Mouse (Mus musculus) A20 (cell line): ENCODE measurements around the gene Myo1a.

ENCODE experiments used
- DNase-seq: peaks from one replicate; pipeline ENCODE4 v3.0.0-alpha.2; 2011; ENCODE audit warnings: low read depth, low spot score

Myo1a gene

GRCm38 (mm10) chr10:127674794-127675522, 30.0 kb upstream of the Myo1a start:
- DNase-seq: peak; percentile 93

DNA sequence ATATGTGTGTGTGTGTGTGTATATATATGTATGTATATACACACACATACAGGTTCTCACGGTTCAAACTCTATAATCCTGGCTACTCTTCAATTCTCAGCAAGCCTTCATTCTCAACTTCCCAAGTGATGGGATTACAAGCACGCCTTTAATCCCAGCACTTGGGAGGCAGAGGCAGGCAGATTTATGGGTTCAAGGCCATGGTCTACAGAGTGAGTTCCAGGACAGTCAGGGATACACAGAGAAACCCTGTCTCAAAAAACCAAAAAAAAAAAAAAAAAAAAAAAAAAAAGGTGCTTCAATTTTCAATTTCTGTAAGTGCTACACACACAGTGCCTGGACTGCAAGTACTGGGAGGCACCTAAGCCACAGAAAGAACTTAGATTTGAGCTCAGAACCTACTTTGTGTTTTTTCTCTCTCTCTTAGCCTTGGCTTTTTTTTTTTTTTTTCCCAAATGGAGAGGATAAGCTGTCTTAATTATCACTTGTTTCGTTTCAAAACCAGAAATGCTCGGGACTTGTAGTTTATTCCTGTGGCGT, 29.0 kb upstream of the Myo1a start:
- peak; percentile 39 for DNase-seq

DNA sequence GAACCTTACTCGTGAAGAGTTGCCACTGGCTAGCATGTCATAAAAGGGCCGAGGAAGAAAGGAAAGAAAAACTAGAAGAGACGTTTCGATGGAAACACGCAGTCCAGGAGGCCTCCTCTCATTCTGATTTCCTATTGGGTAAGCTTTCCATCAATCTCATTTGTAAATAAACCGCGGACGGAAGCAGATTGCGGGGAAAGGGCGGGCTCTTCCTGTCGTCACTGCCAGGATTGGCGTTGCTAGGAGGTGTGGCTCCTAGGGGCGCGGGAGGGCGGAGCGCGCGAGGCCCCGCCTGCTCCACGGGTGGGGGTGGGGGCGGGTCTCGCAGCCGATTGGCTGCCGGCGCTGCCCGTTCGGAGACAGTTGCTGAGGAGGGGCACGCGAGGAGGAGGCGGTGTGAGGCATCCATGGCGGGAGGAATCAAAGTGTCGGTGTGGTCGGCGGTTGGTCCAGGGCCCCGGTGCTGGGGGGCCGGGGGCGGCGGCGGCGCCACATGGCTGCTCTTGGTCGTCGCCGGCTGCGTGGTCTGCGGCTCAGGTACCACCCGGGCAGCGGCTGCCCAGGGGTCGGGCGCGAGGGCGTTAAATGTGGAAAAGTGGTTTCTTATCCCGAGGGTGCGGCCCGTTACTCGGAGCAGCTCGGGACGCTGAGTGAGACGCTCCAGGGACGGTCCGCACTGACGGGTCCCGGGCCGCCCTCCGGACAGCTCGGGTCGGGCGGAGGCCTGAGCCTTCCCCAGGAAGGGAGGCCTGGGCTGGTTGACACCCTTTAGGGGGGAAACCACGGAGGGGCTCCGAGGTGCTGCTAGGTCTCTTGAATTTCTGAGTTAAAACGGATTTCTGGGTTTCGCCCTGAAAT, 28.1 kb upstream of the Myo1a start:
- DNase-seq: peak; percentile 99

DNA sequence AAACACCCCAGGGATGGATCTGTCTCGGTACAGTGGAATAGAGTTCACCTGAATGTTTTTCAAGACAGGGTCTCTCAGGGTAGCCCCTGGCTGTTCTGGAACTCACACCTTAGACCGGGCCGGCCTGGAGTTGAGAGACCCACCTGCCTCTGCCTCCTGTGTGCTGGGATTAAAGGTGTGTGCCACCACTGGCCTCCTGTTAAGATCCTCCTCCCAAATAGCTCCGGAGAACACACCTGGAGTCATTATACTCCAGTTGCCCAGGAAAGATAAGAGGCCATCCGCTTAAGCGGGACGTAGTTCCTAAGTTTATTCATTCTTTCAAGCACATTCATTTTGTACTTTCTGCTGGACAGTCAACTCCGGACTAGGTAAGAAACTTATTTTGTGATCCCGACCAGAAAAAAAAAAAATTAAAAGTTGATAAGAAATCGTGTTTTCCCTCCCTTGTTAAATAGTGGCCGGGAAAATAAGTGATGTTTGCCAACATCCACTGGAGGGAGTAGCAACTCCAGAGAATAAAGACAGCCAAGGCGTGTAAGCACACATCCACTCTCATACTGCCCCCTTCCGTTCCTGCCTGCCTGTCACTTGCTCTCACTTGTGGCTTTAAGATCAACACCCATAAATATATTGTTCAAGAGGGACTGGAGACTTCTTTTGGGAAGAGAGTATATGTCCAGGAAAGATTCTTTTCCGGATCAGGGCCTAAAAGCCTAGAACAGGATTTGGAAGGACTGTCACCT, 27.2 kb upstream of the Myo1a start:
- DNase-seq: peak; percentile 83

DNA sequence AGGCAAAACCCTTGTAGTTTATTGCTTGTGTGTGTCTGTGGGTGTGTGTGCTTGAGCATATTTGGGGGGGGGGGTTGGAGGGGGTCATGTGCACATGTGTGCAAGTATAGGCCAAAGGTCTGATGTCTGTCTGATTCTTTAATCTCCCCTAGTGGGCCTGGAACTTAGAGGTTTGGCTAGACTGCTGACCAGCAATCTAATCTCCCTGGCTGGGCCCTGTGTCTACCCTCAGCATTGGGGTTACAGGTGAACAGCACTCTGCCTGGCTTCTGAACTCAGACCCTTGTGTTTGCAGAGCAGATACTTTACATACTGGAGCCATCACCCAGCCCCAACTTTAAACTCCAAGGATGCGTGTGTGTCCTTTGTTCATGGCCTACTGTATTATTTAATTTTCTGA, 25.8 kb upstream of the Myo1a start:
- DNase-seq: no peak

- no peak for DNase-seq
Observed at GRCm38 (mm10) chr10:127679881-127680280, 25.1 kb upstream of the Myo1a start.

DNA sequence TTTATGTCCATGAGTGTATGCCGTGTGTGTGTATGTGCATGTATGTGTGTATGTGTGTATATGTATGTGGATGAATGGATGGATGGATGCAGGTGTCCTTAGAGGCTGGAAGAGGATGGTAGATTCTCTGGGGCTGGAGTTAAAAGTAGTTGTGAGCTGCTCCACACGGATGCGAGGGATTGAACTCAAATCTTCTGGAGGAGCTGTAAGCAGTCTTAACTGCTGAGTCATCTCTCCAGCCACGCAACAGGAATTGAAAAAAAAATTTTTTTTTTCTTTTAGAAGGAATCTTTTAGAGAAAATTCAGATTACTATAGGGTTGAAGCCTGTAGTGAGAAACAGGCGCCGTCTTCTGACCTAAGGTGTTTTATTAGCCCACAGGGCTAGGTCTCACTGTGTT, 22.1 kb upstream of the Myo1a start:
- no peak for DNase-seq

- DNase-seq: no peak
Observed at GRCm38 (mm10) chr10:127691053-127691452, 13.9 kb upstream of the Myo1a start.

GRCm38 (mm10) chr10:127694636-127695035, 10.3 kb upstream of the Myo1a start:
- peak; percentile 41 for DNase-seq

DNA sequence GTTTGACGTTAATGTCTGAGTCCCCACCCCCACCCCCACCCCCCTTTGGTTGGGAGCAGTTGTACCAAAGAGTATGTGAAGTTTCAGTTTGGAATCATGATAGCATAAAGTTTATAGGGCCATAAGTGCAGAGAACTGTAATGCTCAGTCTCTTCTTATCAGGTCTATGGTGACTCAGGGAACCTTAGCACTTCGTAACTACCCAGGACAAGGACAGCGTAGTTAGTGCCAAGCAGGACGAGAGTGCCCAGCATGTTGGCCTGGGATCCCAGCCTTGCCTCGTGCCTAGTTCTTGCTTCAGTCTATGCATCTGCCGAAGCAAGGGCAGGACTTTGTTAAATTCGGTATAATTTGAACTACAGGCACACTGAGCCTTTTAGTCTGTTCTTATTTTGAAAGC, 9.2 kb upstream of the Myo1a start:
- DNase-seq: no peak

DNA sequence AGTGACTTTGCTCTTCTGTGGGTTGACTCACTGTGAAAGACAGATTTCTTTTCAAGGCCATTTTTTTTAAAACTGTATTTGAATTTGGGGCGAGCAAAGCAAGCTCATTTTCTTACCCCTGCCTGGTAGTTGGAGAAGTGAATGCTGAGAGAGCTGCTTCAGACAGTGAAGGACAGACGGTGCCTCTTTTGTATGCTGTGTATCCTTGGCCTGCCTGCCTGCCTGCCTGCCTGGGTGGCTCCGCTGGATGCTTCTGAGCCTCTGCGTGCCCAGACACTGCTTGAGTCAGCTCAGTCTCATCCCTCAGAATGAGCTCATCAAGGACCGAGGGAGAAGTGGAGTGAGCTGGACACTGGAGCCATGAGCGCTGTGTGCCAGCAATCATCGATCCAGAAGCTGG, 6.0 kb upstream of the Myo1a start:
- DNase-seq: no peak

DNA sequence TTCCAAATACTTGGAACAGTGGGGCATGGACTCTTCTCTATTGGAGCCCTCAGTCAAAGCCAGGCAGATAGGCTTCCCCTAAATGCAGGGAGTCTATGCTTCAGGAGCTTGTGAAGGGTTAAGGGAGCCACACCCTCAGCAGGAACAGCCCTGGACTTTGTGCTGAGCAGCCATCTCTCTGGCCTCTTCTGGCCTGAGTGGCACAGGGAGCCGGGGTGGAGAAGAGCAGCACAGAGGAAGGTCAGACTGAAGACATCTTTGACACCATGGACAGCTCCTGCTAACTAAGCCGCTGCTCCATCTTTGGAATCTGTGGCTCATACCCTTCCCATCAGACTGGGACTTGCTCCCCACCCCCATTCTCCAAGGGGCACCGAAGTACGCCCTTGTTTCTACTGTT, 1.7 kb upstream of the Myo1a start:
- DNase-seq: no peak

GRCm38 (mm10) chr10:127704293-127704692, 677 bp upstream of the Myo1a start:
- DNase-seq: no peak

GRCm38 (mm10) chr10:127705783-127706182, 813 bp downstream of the Myo1a start:
- no peak for DNase-seq

DNA sequence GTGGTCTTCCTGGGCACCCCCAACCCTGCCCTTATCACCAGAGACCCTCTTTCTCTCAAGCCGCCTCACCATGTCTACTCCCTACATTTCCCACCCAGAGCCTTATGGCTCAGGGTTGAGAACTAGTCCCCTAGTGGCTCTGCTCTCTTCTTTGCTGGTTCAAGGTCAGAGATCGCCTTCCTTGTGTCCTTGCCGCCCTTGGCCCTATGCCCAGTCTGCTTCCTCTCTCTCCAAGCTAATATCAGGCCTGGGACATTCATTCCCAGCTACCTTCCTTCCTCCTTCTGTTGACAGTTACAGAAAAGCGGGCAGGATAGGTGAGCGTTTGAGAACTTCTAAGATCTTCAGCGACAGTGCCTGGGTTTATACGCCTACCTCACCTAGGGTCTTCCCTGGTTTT, 2.8 kb downstream of the Myo1a start:
- DNase-seq: no peak

GRCm38 (mm10) chr10:127708850-127709370, 3.9 kb downstream of the Myo1a start:
- DNase-seq: no peak

DNA sequence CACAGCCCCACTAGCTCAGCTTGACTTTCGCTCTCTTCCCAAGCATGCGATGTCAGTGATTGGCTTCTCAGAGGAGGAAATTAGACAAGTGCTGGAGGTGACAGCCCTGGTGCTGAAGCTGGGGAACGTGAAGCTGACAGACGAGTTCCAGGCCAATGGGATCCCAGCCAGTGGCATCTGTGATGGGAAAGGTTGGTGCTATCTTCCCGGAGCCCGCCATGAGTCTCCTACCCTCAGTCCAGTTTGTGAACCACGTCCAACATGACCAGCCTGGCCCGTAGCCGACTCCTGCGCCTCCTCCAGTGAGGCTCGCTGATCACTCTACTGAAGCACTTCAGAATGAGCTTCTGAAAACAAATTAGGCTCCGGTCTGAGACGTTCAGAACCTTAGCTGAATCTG, 5.4 kb downstream of the Myo1a start:
- DNase-seq: no peak

GRCm38 (mm10) chr10:127712736-127713135, 7.8 kb downstream of the Myo1a start:
- no peak for DNase-seq

- no peak for DNase-seq
Observed at GRCm38 (mm10) chr10:127721671-127722418, 16.9 kb downstream of the Myo1a start.

DNA sequence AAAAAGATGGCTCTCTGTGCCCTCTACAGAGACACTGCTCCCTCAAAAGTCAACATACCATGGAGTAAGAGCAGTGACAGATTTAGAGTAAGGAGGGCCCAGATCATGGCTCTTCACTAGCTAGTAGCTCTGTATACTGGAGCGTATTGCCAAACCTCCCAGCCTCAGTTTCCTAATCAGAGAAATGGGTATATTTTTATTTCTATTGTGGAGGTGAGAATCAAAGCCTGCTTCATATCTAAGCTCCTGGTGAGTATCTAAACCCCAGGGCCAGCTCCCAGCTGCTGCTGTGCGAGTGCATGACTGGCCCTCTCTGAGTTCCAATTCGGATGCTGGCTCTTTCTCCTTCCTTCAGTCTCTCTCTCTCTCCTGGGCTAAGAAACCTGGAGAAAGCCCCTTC, 19.2 kb downstream of the Myo1a start, which contains the start of gene Tac2:
Gene Tac2, plus strand, starts transcription at position 301 of the 400 bp plus-strand sequence.
- no peak for DNase-seq

DNA sequence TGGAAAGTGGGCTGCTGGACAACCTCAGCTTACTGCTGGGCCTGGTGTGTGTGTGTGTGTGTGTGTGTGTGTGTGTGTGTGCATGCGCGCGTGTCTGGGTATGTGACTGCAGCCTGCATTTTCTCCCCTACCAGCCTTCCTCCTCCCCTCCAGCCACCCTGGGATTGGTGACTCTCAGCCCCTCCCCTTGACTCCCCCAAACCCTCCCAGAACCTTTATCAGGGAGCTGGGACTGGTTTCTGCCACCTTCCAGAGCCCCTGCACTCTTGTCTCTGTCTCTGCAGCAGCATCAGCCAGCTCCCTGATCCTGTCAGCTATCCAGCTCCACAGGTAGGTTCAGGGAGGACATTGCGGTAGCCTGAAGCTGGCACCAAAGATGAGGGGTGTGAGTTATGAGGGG, 20.2 kb downstream of the Myo1a start:
- no peak for DNase-seq
